Mouse (Mus musculus) heart, embryonic 12.5 days (tissue): Measurements from ENCODE around the gene Ubash3a. TPM values are rescaled to one million over a fixed set of nuclear protein-coding genes. Genes with fewer than 3 reads are reported as not detected.

Source experiments
- ATAC-seq: fragments of 200-750 bp; cut with Nextera tagmentation; 2 replicates; pipeline ENCODE4 v1.8.0; 2017; ENCODE audit warnings: moderate TSS enrichment, moderate library complexity; ENCODE audit not compliant: insufficient number of reproducible peaks, low FRiP score
- H3K27ac ChIP-seq: fragments of 300-500 bp; sonication (generic); 2 replicates; pipeline ENCODE4 v1.5.1; 2016; ENCODE audit warnings: mild to moderate bottlenecking, moderate library complexity; ENCODE audit not compliant: poor library complexity, severe bottlenecking
- H3K27me3 ChIP-seq: fragments of 300-500 bp; sonication (generic); replicated peaks from 2 replicates; pipeline ENCODE4 v1.6.1; 2016; ENCODE audit warnings: mild to moderate bottlenecking, moderate library complexity
- H3K36me3 ChIP-seq: fragments of 300-500 bp; sonication (generic); 2 replicates; pipeline ENCODE4 v1.6.1; 2016; ENCODE audit warnings: mild to moderate bottlenecking, moderate library complexity
- H3K4me1 ChIP-seq: fragments of 300-500 bp; sonication (generic); replicated peaks from 2 replicates; pipeline ENCODE4 v1.6.1; 2016; ENCODE audit warnings: mild to moderate bottlenecking
- H3K4me2 ChIP-seq: fragments of 300-500 bp; sonication (generic); 2 replicates; pipeline ENCODE4 v1.6.1; 2016; ENCODE audit warnings: mild to moderate bottlenecking, moderate library complexity
- H3K4me3 ChIP-seq: fragments of 300-500 bp; sonication (generic); 2 replicates; pipeline ENCODE4 v1.5.1; 2016; ENCODE audit warnings: mild to moderate bottlenecking
- H3K9ac ChIP-seq: fragments of 300-500 bp; sonication (generic); 2 replicates; pipeline ENCODE4 v1.6.1; 2016; ENCODE audit warnings: mild to moderate bottlenecking, moderate library complexity
- H3K9me3 ChIP-seq: fragments of 300-500 bp; sonication (generic); replicated peaks from 2 replicates; pipeline ENCODE4 v1.6.1; 2016; ENCODE audit warnings: mild to moderate bottlenecking, moderate library complexity
- WGBS: fragments of 180-500 bp; shearing (Covaris S2); methylation state at CpG from one replicate; pipeline ENCODE4 v1.1.7; 2016; 5-methylcytosine and 5-hydroxymethylcytosine counted together
- polyA plus RNA-seq: library from polyadenylated mRNA; unstranded; fragments of >200 nt; fragmentation: Nextera tagmentation; extraction: Ambion mirVana; gene quantifications from 2 replicates; pipeline ENCODE4 v1.2.1, GENCODE M21; 2016

Gene Ubash3a
- polyA plus RNA-seq, 1 experiment from 2014 or later: 0.80 TPM

GRCm38 (mm10) chr17:31216068-31216955 is 8.6 kb downstream of the Ubash3a start:
- no peak overlapping the region for H3K4me2 ChIP-seq
- H3K9me3 ChIP-seq: no peaks in the 10 kb centered on the region
- H3K4me3 ChIP-seq: no peak overlapping the region
- ATAC-seq: no peak
- H3K36me3 ChIP-seq: no peaks in the 10 kb centered on the region
- H3K9ac ChIP-seq: no peak overlapping the region
- WGBS: 44% methylated on average over 5 of the region's 5 CpGs
- H3K27ac ChIP-seq: no peak overlapping the region
- no peaks in the 10 kb centered on the region for H3K4me1 ChIP-seq
- no peaks in the 10 kb centered on the region for H3K27me3 ChIP-seq

GRCm38 (mm10) chr17:31222810-31223310 is 15.2 kb downstream of the Ubash3a start:
- Histone ChIP-seq H3K4me3 (no peak overlapping the region), H3K36me3 (no peaks in the 10 kb centered on the region), H3K4me1 (no peaks in the 10 kb centered on the region), H3K4me2 (no peak overlapping the region), H3K27me3 (0 out of 2 replicates have a peak, but pooled peaks cover 3% of the 10 kb centered on the region), H3K9ac (no peak overlapping the region), H3K9me3 (no peaks in the 10 kb centered on the region), H3K27ac (no peak overlapping the region)
- WGBS: 70% methylated on average over 4 of the region's 4 CpGs
- ATAC-seq: no peak

GRCm38 (mm10) chr17:31223835-31224234 is 16.2 kb downstream of the Ubash3a start:
- 64% methylated on average over 7 of the region's 7 CpGs for WGBS
- Histone ChIP-seq H3K27ac (no peak overlapping the region), H3K4me3 (no peak overlapping the region), H3K4me1 (no peaks in the 10 kb centered on the region), H3K9ac (no peak overlapping the region), H3K27me3 (0 out of 2 replicates have a peak, but pooled peaks cover 6% of the 10 kb centered on the region), H3K36me3 (no peaks in the 10 kb centered on the region), H3K4me2 (no peak overlapping the region), H3K9me3 (no peaks in the 10 kb centered on the region)
- no peak for ATAC-seq

- WGBS: 79% methylated on average over 8 of the region's 8 CpGs
- ATAC-seq: no peak
- no peak overlapping the region for H3K27ac ChIP-seq
Measured at GRCm38 (mm10) chr17:31224591-31224990, 16.9 kb downstream of the Ubash3a start.

GRCm38 (mm10) chr17:31226368-31226767 is 18.7 kb downstream of the Ubash3a start:
- H3K27ac ChIP-seq: no peak overlapping the region
- no peak overlapping the region for H3K9ac ChIP-seq
- 52% methylated on average over 3 of the region's 3 CpGs for WGBS
- no peaks in the 10 kb centered on the region for H3K36me3 ChIP-seq
- no peaks in the 10 kb centered on the region for H3K9me3 ChIP-seq
- H3K4me1 ChIP-seq: no peaks in the 10 kb centered on the region
- ATAC-seq: no peak
- no peak overlapping the region for H3K4me3 ChIP-seq
- H3K4me2 ChIP-seq: no peak overlapping the region
- H3K27me3 ChIP-seq: 0 out of 2 replicates have a peak, but pooled peaks cover 7% of the 10 kb centered on the region

More at GRCm38 (mm10) chr17:31224591-31224990, 16.9 kb downstream of the Ubash3a start:
- H3K4me1 ChIP-seq: no peaks in the 10 kb centered on the region
- no peak overlapping the region for H3K9ac ChIP-seq
- no peaks in the 10 kb centered on the region for H3K9me3 ChIP-seq
- H3K4me3 ChIP-seq: no peak overlapping the region
- no peak overlapping the region for H3K4me2 ChIP-seq
- H3K36me3 ChIP-seq: no peaks in the 10 kb centered on the region
- 0 out of 2 replicates have a peak, but pooled peaks cover 7% of the 10 kb centered on the region for H3K27me3 ChIP-seq

DNA sequence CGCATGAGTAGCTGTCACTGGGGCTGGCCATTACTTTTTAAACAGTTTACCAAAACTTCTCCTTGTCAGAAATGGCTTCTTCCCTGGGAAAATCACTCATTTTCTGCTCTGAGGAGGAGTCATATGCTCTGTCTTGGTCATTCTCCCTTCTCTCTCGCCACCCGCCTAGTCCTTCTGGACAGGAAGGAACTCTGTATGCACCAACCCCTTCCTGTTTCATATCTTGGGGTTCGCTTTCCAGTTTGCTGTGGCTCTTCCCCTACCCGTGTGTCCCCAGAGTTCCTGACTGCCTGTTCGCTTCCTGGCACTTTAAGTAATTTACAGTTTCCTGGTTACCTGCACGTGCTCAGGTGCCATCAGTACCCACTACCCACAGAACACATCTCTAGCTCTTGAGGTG is 19.3 kb downstream of the Ubash3a start:
- WGBS: 72% methylated on average over 7 of the region's 7 CpGs

GRCm38 (mm10) chr17:31231780-31232179 is 24.1 kb downstream of the Ubash3a start:
- no peaks in the 10 kb centered on the region for H3K9me3 ChIP-seq
- H3K9ac ChIP-seq: no peak overlapping the region
- H3K4me1 ChIP-seq: peaks cover 6% of the 10 kb centered on the region; the same call in 1 of the 2 replicates
- 31% methylated on average over 6 of the region's 6 CpGs for WGBS
- ATAC-seq: no peak
- no peak overlapping the region for H3K4me2 ChIP-seq
- H3K4me3 ChIP-seq: no peak overlapping the region
- no peaks in the 10 kb centered on the region for H3K36me3 ChIP-seq
- no peak overlapping the region for H3K27ac ChIP-seq
- 0 out of 2 replicates have a peak, but pooled peaks cover 7% of the 10 kb centered on the region for H3K27me3 ChIP-seq

More for the DNA sequence above, 19.3 kb downstream of the Ubash3a start:
- Histone ChIP-seq H3K27me3 (0 out of 2 replicates have a peak, but pooled peaks cover 7% of the 10 kb centered on the region), H3K4me2 (no peak overlapping the region), H3K9me3 (no peaks in the 10 kb centered on the region), H3K36me3 (no peaks in the 10 kb centered on the region), H3K27ac (no peak overlapping the region), H3K4me3 (no peak overlapping the region), H3K4me1 (peaks cover 5% of the 10 kb centered on the region; the same call in 1 of the 2 replicates), H3K9ac (no peak overlapping the region)
- no peak for ATAC-seq

GRCm38 (mm10) chr17:31232251-31233010 is 24.8 kb downstream of the Ubash3a start:
- Histone ChIP-seq H3K36me3 (no peaks in the 10 kb centered on the region), H3K27ac (no peak overlapping the region), H3K4me2 (no peak overlapping the region), H3K4me3 (no peak overlapping the region), H3K4me1 (peaks cover 6% of the 10 kb centered on the region; the same call in 1 of the 2 replicates), H3K27me3 (0 out of 2 replicates have a peak, but pooled peaks cover 7% of the 10 kb centered on the region), H3K9ac (no peak overlapping the region), H3K9me3 (no peaks in the 10 kb centered on the region)
- no peak for ATAC-seq
- WGBS: 34% methylated on average over 8 of the region's 8 CpGs

- no peak for ATAC-seq
- Histone ChIP-seq H3K27ac (no peak overlapping the region), H3K4me2 (no peak overlapping the region), H3K9ac (no peak overlapping the region), H3K4me1 (peaks cover 6% of the 10 kb centered on the region; the same call in 1 of the 2 replicates), H3K9me3 (no peaks in the 10 kb centered on the region), H3K4me3 (no peak overlapping the region), H3K27me3 (no peaks in the 10 kb centered on the region), H3K36me3 (no peaks in the 10 kb centered on the region)
- WGBS: 92% methylated on average over 1 of the region's 1 CpGs
Measured at GRCm38 (mm10) chr17:31235915-31236314, 28.2 kb downstream of the Ubash3a start.

DNA sequence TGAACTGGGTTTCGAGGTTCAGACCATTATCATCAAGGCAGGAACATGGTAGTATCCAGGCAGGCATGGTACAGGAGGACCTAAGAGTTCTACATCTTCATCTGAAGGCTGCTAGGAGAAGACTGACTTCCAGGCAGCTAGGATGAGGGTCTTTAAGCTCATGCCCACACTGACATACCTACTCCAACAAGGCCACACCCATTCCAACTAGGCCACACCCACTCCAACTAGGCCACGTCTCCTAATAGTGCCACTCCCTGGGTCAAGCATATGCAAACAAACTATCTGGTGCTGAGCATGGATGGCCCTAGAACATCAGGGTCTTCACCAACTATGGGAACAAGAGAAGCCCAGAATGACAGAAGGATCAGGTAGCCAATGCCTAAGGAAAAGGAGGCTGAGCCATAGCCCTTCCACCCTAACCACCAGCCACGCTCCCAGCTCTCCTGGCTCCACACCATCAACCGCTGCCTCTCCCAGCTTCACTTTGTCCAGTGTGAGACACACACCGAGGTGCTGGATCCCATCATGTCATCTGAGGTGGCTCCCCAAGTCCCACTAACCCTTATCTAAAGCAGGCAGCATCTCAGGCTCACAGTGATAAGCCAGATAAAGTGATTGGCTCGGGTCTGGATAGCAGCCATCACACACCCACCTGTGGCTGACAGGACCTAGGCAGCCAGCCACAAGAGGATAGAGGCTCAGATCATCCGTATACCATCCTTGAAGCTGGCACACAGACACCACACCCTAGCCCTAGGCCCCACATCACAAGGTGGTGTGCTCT is 30.8 kb downstream of the Ubash3a start:
- Histone ChIP-seq H3K9ac (no peak overlapping the region), H3K27ac (no peak overlapping the region), H3K36me3 (no peaks in the 10 kb centered on the region), H3K4me2 (no peak overlapping the region), H3K27me3 (no peaks in the 10 kb centered on the region; the same call in 1 of the 2 replicates), H3K9me3 (no peaks in the 10 kb centered on the region), H3K4me1 (no peaks in the 10 kb centered on the region), H3K4me3 (no peak overlapping the region)
- 70% methylated on average over 7 of the region's 7 CpGs for WGBS
- no peak for ATAC-seq
